Mouse (Mus musculus): Measurements from ENCODE around the gene Gm5129. TPM values are rescaled to one million over a fixed set of nuclear protein-coding genes. Genes with fewer than 3 reads are reported as not detected.

The Gm5129 gene
- total and polyA plus RNA-seq, 3 experiments: not detected

DNA sequence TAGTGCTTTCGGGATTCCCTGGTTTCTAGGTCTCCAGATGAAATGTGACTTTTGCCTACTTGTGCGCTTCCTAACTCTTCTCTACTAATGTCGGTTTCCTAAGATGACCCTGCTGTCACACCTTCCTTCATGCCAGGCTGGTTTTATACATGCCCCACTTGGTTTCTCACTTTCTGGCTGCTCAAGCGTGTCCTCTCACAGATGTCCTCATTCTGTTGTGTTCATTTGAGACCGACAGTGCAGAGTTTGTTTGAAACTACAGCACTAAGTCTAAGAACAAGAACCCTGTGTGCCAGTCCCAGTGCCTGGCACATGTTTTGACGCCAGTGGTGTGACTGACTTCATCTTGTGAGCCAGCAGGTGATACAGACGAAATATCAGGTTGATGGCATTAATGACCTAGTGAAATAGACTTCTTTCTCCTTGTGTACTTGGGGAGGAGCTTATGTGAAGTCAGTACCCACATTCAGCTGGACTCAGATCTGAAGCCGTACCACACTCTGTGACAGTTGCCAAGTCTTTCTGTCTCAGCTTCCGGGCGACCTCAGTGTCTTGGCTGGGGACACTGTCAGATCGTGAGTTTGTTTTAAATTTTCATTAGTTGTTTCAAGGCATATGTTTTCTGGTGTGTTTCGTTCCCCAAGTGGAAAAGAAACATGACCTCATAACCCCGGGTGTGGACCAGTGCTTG lies 37.9 kb upstream of the Gm5129 start:
- H3K79me2 ChIP-seq (ENCODE audit: control insufficient read depth, insufficient read depth, low read length, poor library complexity): no peaks in the 10 kb centered on the region
- no peaks in the 10 kb centered on the region for H3K4me1 ChIP-seq (ENCODE audit: control insufficient read depth in 1 of 2, insufficient read depth in 2 of 2, low read length in 2 of 2)
- H3K4me3 ChIP-seq (ENCODE audit: control insufficient read depth in 1 of 2, insufficient read depth in 1 of 2, low read depth in 2 of 2, low read length in 2 of 2): no peak overlapping the region
- H3K27ac ChIP-seq (ENCODE audit: control insufficient read depth, low read depth, low read length): no peak overlapping the region
- DNase-seq (ENCODE audit: low read depth, low spot score): no peak
- H3K9ac ChIP-seq (ENCODE audit: control insufficient read depth, low read depth, low read length, poor library complexity, severe bottlenecking): no peak overlapping the region
- peaks cover 0 to 24% of the 10 kb centered on the region in 2 experiments; a peak in 2 of 4 replicates for H3K36me3 ChIP-seq (ENCODE audit: control insufficient read depth in 1 of 2, insufficient read depth in 2 of 2, low read length in 2 of 2)
- H3K27me3 ChIP-seq (ENCODE audit: control insufficient read depth in 1 of 2, insufficient read depth in 2 of 2, low read length in 2 of 2): no peaks in the 10 kb centered on the region
- TF ChIP-seq RAD21 (IDR thresholded peaks at IDR 0.05; ENCODE audit: low read depth, low read length) (no peak), MXI1 (IDR thresholded peaks at IDR 0.05; ENCODE audit: low read depth, low read length) (no peak), CHD1 (IDR thresholded peaks at IDR 0.05; ENCODE audit: low read depth, low read length) (no peak), NRF1 (IDR thresholded peaks at IDR 0.05; ENCODE audit: insufficient read depth, low read depth, low read length, poor library complexity, severe bottlenecking) (no peak), TCF12 (IDR thresholded peaks at IDR 0.05; ENCODE audit: low read depth, low read length) (no peak), RCOR1 (IDR thresholded peaks at IDR 0.05; ENCODE audit: low read depth, low read length) (no peak), UBTF (IDR thresholded peaks at IDR 0.05; ENCODE audit: borderline replicate concordance, insufficient read depth, low read depth, low read length) (no peak), ZNF384 (IDR thresholded peaks at IDR 0.05; ENCODE audit: low read depth, low read length) (no peak), CHD2 (IDR thresholded peaks at IDR 0.05; ENCODE audit: low read length) (no peak), E2F4 (IDR thresholded peaks at IDR 0.05; ENCODE audit: borderline replicate concordance, low read depth, low read length) (no peak), GABPA (IDR thresholded peaks at IDR 0.05; ENCODE audit: low read depth, low read length) (no peak), HCFC1 (IDR thresholded peaks at IDR 0.05; ENCODE audit: low read depth, low read length) (no peak), MAZ (IDR thresholded peaks at IDR 0.05; ENCODE audit: low read depth, low read length) (no peak), TBP (IDR thresholded peaks at IDR 0.05; ENCODE audit: low read depth, low read length) (no peak), SIN3A (IDR thresholded peaks at IDR 0.05; ENCODE audit: low read length) (no peak)
- no peaks in the 10 kb centered on the region for H3K9me3 ChIP-seq (replicated peaks; ENCODE audit: insufficient read depth, low read length)

DNA sequence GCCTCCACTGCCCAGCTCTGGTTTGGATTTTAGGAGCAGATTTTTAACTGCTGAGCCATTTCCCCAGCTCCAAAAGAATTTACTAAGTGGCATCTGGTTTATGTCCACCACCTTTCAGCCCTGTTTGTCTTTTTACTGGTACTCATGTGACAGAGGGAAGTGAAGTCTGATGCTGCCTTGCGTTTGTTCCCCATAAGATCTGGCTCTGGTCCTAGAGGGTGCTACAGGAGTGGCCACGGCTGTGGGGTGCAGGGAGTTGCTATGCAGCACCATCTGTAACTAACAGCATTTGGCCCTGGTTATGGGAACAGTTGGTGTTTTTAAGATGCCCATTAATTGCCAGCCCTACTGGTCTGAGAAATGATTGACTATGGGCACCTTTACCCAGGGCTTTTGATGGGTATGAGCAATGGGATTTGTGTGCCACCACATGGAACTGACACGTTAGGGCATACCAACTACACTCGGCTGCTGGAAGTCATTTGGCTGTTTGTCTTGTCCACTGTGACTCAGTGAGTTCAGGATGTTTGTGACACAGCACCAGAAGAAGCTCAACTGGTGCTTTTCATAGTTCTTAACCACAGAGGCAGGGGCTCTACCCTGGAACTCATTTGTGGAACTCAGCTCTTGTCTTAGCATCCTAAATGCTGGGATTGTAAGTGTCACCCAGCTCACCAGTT lies 37.1 kb upstream of the Gm5129 start:
- Histone ChIP-seq H3K4me1 (ENCODE audit: control insufficient read depth in 1 of 2, insufficient read depth in 2 of 2, low read length in 2 of 2) (no peaks in the 10 kb centered on the region), H3K9ac (ENCODE audit: control insufficient read depth, low read depth, low read length, poor library complexity, severe bottlenecking) (no peak overlapping the region), H3K79me2 (ENCODE audit: control insufficient read depth, insufficient read depth, low read length, poor library complexity) (no peaks in the 10 kb centered on the region), H3K9me3 (replicated peaks; ENCODE audit: insufficient read depth, low read length) (no peaks in the 10 kb centered on the region), H3K27ac (ENCODE audit: control insufficient read depth, low read depth, low read length) (no peak overlapping the region), H3K27me3 (ENCODE audit: control insufficient read depth in 1 of 2, insufficient read depth in 2 of 2, low read length in 2 of 2) (no peaks in the 10 kb centered on the region), H3K4me3 (ENCODE audit: control insufficient read depth in 1 of 2, insufficient read depth in 1 of 2, low read depth in 2 of 2, low read length in 2 of 2) (no peak overlapping the region), H3K36me3 (ENCODE audit: control insufficient read depth in 1 of 2, insufficient read depth in 2 of 2, low read length in 2 of 2) (peaks cover 0 to 25% of the 10 kb centered on the region in 2 experiments; a peak in 2 of 4 replicates)
- TF ChIP-seq RAD21 (IDR thresholded peaks at IDR 0.05; ENCODE audit: low read depth, low read length) (no peak), MXI1 (IDR thresholded peaks at IDR 0.05; ENCODE audit: low read depth, low read length) (no peak), GABPA (IDR thresholded peaks at IDR 0.05; ENCODE audit: low read depth, low read length) (no peak), MAZ (IDR thresholded peaks at IDR 0.05; ENCODE audit: low read depth, low read length) (no peak), TCF12 (IDR thresholded peaks at IDR 0.05; ENCODE audit: low read depth, low read length) (no peak), RCOR1 (IDR thresholded peaks at IDR 0.05; ENCODE audit: low read depth, low read length) (no peak), TAL1 (IDR thresholded peaks at IDR 0.05; ENCODE audit: low read length) (no peak), USF1 (IDR thresholded peaks at IDR 0.05; ENCODE audit: low read depth, low read length) (no peak), BHLHE40 (IDR thresholded peaks at IDR 0.05; ENCODE audit: borderline replicate concordance, low read depth, low read length) (no peak), POLR2A (IDR thresholded peaks at IDR 0.05; ENCODE audit: control insufficient read depth in 1 of 2, insufficient read depth in 1 of 2, low read depth in 1 of 2, low read length in 2 of 2, poor library complexity in 1 of 2) (no peak)
- DNase-seq (ENCODE audit: low read depth, low spot score): no peak

Data from MEL (cell line).